Mouse (Mus musculus): ENCODE results near the gene Cyp26a1. TPM values are rescaled to one million over a fixed set of nuclear protein-coding genes. Genes with fewer than 3 reads are reported as not detected.

Cyp26a1 gene
- polyA plus RNA-seq, 1 experiment from 2014 or later, result 16.4 TPM

- Histone ChIP-seq H3K4me2 (ENCODE audit: low read depth, low read length) (no peak overlapping the region), H3K36me3 (replicated peaks; ENCODE audit: control insufficient read depth, insufficient read depth, low read depth, low read length) (no peaks in the 10 kb centered on the region), H3K27me3 (ENCODE audit: control insufficient read depth, insufficient read depth, low read length) (no peaks in the 10 kb centered on the region), H3K9ac (replicated peaks; ENCODE audit: low read length) (no peak overlapping the region), H3K4me1 (ENCODE audit: control insufficient read depth, insufficient read depth, low read length) (no peaks in the 10 kb centered on the region), H3K27ac (replicated peaks; ENCODE audit: low read depth, low read length) (no peak overlapping the region), H3K9me3 (replicated peaks; ENCODE audit: control insufficient read depth, low read length) (no peaks in the 10 kb centered on the region), H3K4me3 (ENCODE audit: low read depth, low read length) (no peak overlapping the region)
- DNase-seq (ENCODE audit: low spot score) (no peak), ATAC-seq (replicated peaks; ENCODE audit: insufficient number of reproducible peaks, low FRiP score, low TSS enrichment, low read depth) (no peak)
- WGBS, result 91% methylated on average over 2 of the region's 2 CpGs
Measured at GRCm38 (mm10) chr19:37727366-37727765, 29.8 kb downstream of the Cyp26a1 start.

GRCm38 (mm10) chr19:37735426-37735825 is 37.8 kb downstream of the Cyp26a1 start:
- WGBS, result 89% methylated on average over 8 of the region's 8 CpGs
- no peak overlapping the region for H3K4me2 ChIP-seq (ENCODE audit: low read depth, low read length)
- no peak for ATAC-seq (replicated peaks; ENCODE audit: insufficient number of reproducible peaks, low FRiP score, low TSS enrichment, low read depth)

GRCm38 (mm10) chr19:37738575-37738974 is 41.0 kb downstream of the Cyp26a1 start:
- no peak overlapping the region for H3K4me3 ChIP-seq (ENCODE audit: low read depth, low read length)
- DNase-seq (ENCODE audit: low spot score) (no peak), ATAC-seq (replicated peaks; ENCODE audit: insufficient number of reproducible peaks, low FRiP score, low TSS enrichment, low read depth) (no peak)
- no peak overlapping the region for H3K4me2 ChIP-seq (ENCODE audit: low read depth, low read length)
- no peaks in the 10 kb centered on the region for H3K4me1 ChIP-seq (ENCODE audit: control insufficient read depth, insufficient read depth, low read length)
- H3K27me3 ChIP-seq (ENCODE audit: control insufficient read depth, insufficient read depth, low read length), result no peaks in the 10 kb centered on the region
- H3K9me3 ChIP-seq (replicated peaks; ENCODE audit: control insufficient read depth, low read length), result no peaks in the 10 kb centered on the region
- no peak overlapping the region for H3K9ac ChIP-seq (replicated peaks; ENCODE audit: low read length)
- no peaks in the 10 kb centered on the region for H3K36me3 ChIP-seq (replicated peaks; ENCODE audit: control insufficient read depth, insufficient read depth, low read depth, low read length)
- WGBS, result 88% methylated on average over 3 of the region's 3 CpGs
- no peak overlapping the region for H3K27ac ChIP-seq (replicated peaks; ENCODE audit: low read depth, low read length)

More at GRCm38 (mm10) chr19:37735426-37735825, 37.8 kb downstream of the Cyp26a1 start:
- no peak overlapping the region for H3K4me3 ChIP-seq (ENCODE audit: low read depth, low read length)
- no peak overlapping the region for H3K9ac ChIP-seq (replicated peaks; ENCODE audit: low read length)
- H3K4me1 ChIP-seq (ENCODE audit: control insufficient read depth, insufficient read depth, low read length), result no peaks in the 10 kb centered on the region
- H3K27me3 ChIP-seq (ENCODE audit: control insufficient read depth, insufficient read depth, low read length), result no peaks in the 10 kb centered on the region
- no peak for DNase-seq (ENCODE audit: low spot score)
- no peak overlapping the region for H3K27ac ChIP-seq (replicated peaks; ENCODE audit: low read depth, low read length)
- no peaks in the 10 kb centered on the region for H3K36me3 ChIP-seq (replicated peaks; ENCODE audit: control insufficient read depth, insufficient read depth, low read depth, low read length)
- H3K9me3 ChIP-seq (replicated peaks; ENCODE audit: control insufficient read depth, low read length), result no peaks in the 10 kb centered on the region

- 67% methylated on average over 7 of the region's 7 CpGs for WGBS
- H3K4me2 ChIP-seq (ENCODE audit: low read depth, low read length), result no peak overlapping the region
- H3K36me3 ChIP-seq (replicated peaks; ENCODE audit: control insufficient read depth, insufficient read depth, low read depth, low read length), result no peaks in the 10 kb centered on the region
- no peaks in the 10 kb centered on the region for H3K9me3 ChIP-seq (replicated peaks; ENCODE audit: control insufficient read depth, low read length)
- H3K4me1 ChIP-seq (ENCODE audit: control insufficient read depth, insufficient read depth, low read length), result no peaks in the 10 kb centered on the region
- H3K4me3 ChIP-seq (ENCODE audit: low read depth, low read length), result no peak overlapping the region
- DNase-seq (ENCODE audit: low spot score) (no peak), ATAC-seq (replicated peaks; ENCODE audit: insufficient number of reproducible peaks, low FRiP score, low TSS enrichment, low read depth) (no peak)
- no peak overlapping the region for H3K9ac ChIP-seq (replicated peaks; ENCODE audit: low read length)
- no peak overlapping the region for H3K27ac ChIP-seq (replicated peaks; ENCODE audit: low read depth, low read length)
- H3K27me3 ChIP-seq (ENCODE audit: control insufficient read depth, insufficient read depth, low read length), result no peaks in the 10 kb centered on the region
Measured at GRCm38 (mm10) chr19:37740043-37740442, 42.4 kb downstream of the Cyp26a1 start.

Other genes with a start within 250 kb of the Cyp26a1 start
- gene Exoc6, start 147.4 kb upstream of the Cyp26a1 start, polyA plus RNA-seq (2014; fragmentation: Nextera tagmentation; extraction: Ambion mirVana), result 10.3 and 10.7 TPM in 2 replicates
- gene Cyp26c1, start 12.2 kb upstream of the Cyp26a1 start, polyA plus RNA-seq (2014; fragmentation: Nextera tagmentation; extraction: Ambion mirVana), result 2.6 and 3.3 TPM in 2 replicates

Data from embryonic facial prominence, embryonic 11.5 days (tissue).